22 mouse cellular contexts compared by ENCODE assay signal in genomic region chr4:118424541-118425160, GRCm38 (mm10). TPM values are rescaled to one million over a fixed set of nuclear protein-coding genes. Genes with fewer than 3 reads are reported as not detected.
DNase-seq lines count a peak whose midpoint lies in the region; ATAC-seq and TF ChIP-seq lines count a peak whose summit lies in the region.
"Had no signal": no experiment of that assay in that cellular context is flagged by ENCODE, and none has a peak within 500 bp of the region (broad histone marks: within the 10 kb centered on the region; RNA-seq: fewer than 3 reads in every experiment).

No protein-coding gene starts in this region.

- no peaks in the 10 kb centered on the region for H3K27me3 ChIP-seq in liver, postnatal 0 days (ENCODE audit: insufficient read depth, low read length)
- no peaks in the 10 kb centered on the region for H3K27me3 ChIP-seq in forebrain, embryonic 14.5 days (replicated peaks; ENCODE audit: control insufficient read depth, insufficient read depth, low read length)
- H3K27me3 ChIP-seq: forebrain, embryonic 13.5 days; hindbrain, embryonic 12.5 days had no signal

- H3K4me2 ChIP-seq in liver, postnatal 0 days (ENCODE audit: low read depth, low read length) = peak overlapping the region; percentile 44
- H3K4me2 ChIP-seq in forebrain, embryonic 14.5 days (ENCODE audit: low read length) = no peak overlapping the region
- H3K4me2 ChIP-seq: forebrain, embryonic 13.5 days; hindbrain, embryonic 12.5 days; lung, embryonic 14.5 days had no signal

- DNase-seq in spleen, adult 12 weeks (ENCODE audit: low spot score) = peak; percentile 23
- no peak for DNase-seq in spleen, adult 18-20 months
- DNase-seq in liver = peak; percentile 75
- DNase-seq in liver, postnatal 0 days = no peak
- DNase-seq in layer of hippocampus, adult 2 months (ENCODE audit: low spot score in 2 of 2) = no peak
- DNase-seq in kidney, postnatal 4 days = no peak
- no peak for DNase-seq in left cerebral cortex, postnatal 10 days (ENCODE audit: extremely low spot score in 1 of 2, low spot score in 2 of 2)
- no peak for DNase-seq in forebrain, embryonic 14.5 days (ENCODE audit: low spot score)
- DNase-seq: adrenal gland, adult 2 months; cerebellum, adult 11-12 months; cerebellum, postnatal 14 days; heart, postnatal 10 days; kidney, adult 18-20 months; lung, embryonic 14.5 days; retina, postnatal 1 day had no signal

- H3K9me3 ChIP-seq in liver, postnatal 0 days (ENCODE audit: low read length) = no peaks in the 10 kb centered on the region
- no peaks in the 10 kb centered on the region for H3K9me3 ChIP-seq in forebrain, embryonic 14.5 days (replicated peaks; ENCODE audit: control insufficient read depth, low read length)
- H3K9me3 ChIP-seq: forebrain, embryonic 13.5 days; heart, embryonic 10.5 days; hindbrain, embryonic 12.5 days; limb, embryonic 10.5 days had no signal

- H3K9ac ChIP-seq in liver, postnatal 0 days (replicated peaks) = no peak overlapping the region
- H3K9ac ChIP-seq in forebrain, embryonic 14.5 days (ENCODE audit: low read length) = no peak overlapping the region
- H3K9ac ChIP-seq: forebrain, embryonic 13.5 days; lung, embryonic 14.5 days had no signal

- peak; percentile 92 for TF ChIP-seq EP300 in liver, postnatal 0 days (IDR thresholded peaks at IDR 0.05; ENCODE audit: low read depth)

- H3K4me1 ChIP-seq in liver, postnatal 0 days (ENCODE audit: insufficient read depth) = peaks cover 46% of the 10 kb centered on the region
- H3K4me1 ChIP-seq in forebrain, embryonic 14.5 days (ENCODE audit: control insufficient read depth, insufficient read depth, low read length) = peaks cover 8% of the 10 kb centered on the region

- no peak overlapping the region for H3K4me3 ChIP-seq in liver, postnatal 0 days (ENCODE audit: low read depth, low read length)
- H3K4me3 ChIP-seq in layer of hippocampus, adult 2 months = no peak overlapping the region
- H3K4me3 ChIP-seq in forebrain, embryonic 14.5 days (ENCODE audit: low read depth, low read length) = no peak overlapping the region
- H3K4me3 ChIP-seq: forebrain, embryonic 13.5 days; heart, embryonic 10.5 days; hindbrain, embryonic 12.5 days; limb, embryonic 10.5 days had no signal

- no peak for TF ChIP-seq CTCF in liver, postnatal 0 days (IDR thresholded peaks at IDR 0.05; ENCODE audit: low read depth)
- TF ChIP-seq CTCF in layer of hippocampus, adult 2 months (conservative IDR thresholded peaks at IDR 0.05) = no peak

- WGBS in liver, postnatal 0 days (ENCODE audit: insufficient replicate concordance) = 38% methylated on average over 4 of the region's 4 CpGs
- 87% methylated on average over 4 of the region's 4 CpGs for WGBS in forebrain, embryonic 14.5 days

- intact Hi-C loops in left cerebral cortex, postnatal 10 days (cut with DNase I) = no loop called here

- ATAC-seq in liver, postnatal 0 days = no peak
- no peak for ATAC-seq in forebrain, embryonic 14.5 days
- ATAC-seq: forebrain, embryonic 13.5 days had no signal

- peaks cover 18% of the 10 kb centered on the region for H3K36me3 ChIP-seq in liver, postnatal 0 days (replicated peaks; ENCODE audit: insufficient read depth, low read length)
- H3K36me3 ChIP-seq in forebrain, embryonic 14.5 days (ENCODE audit: control insufficient read depth, insufficient read depth, low read length) = peaks cover 32% of the 10 kb centered on the region

- H3K27ac ChIP-seq in liver, postnatal 0 days (ENCODE audit: low read depth) = peak overlapping the region; percentile 73
- H3K27ac ChIP-seq in layer of hippocampus, adult 2 months = no peak overlapping the region
- no peak overlapping the region for H3K27ac ChIP-seq in forebrain, embryonic 14.5 days (ENCODE audit: low read depth, low read length)
- H3K27ac ChIP-seq: forebrain, embryonic 13.5 days; heart, embryonic 10.5 days; hindbrain, embryonic 12.5 days; kidney, postnatal 0 days; limb, embryonic 10.5 days; stomach, postnatal 0 days had no signal

RNA-seq across cellular contexts. Expression of gene Elovl1, which starts 3.2 kb away (rescaled TPM):
- 48.4 and 51.5 TPM in 2 replicates for polyA plus RNA-seq in liver, postnatal 0 days (2015; fragmentation: Nextera tagmentation; extraction: Ambion mirVana)
- 10 to 100 TPM; 20.8 to 22.9 TPM for total RNA-seq in layer of hippocampus, adult 2 months (2021)
- total RNA-seq in left cerebral cortex, postnatal 10 days (2021) = 10 to 100 TPM; 17.2 to 18.4 TPM
- polyA plus RNA-seq in forebrain, embryonic 14.5 days (2014; fragmentation: Nextera tagmentation; extraction: Ambion mirVana) = 26.1 and 28.9 TPM in 2 replicates

RNA-seq across cellular contexts. Expression of gene Cdc20, which starts 12.5 kb away (rescaled TPM):
- polyA plus RNA-seq in liver, postnatal 0 days (2015; fragmentation: Nextera tagmentation; extraction: Ambion mirVana) = 53.9 and 63.0 TPM in 2 replicates
- 1 to 10 TPM; 1.1 to 1.3 TPM for total RNA-seq in layer of hippocampus, adult 2 months (2021)
- 1 to 10 TPM; 3.3 to 3.9 TPM for total RNA-seq in left cerebral cortex, postnatal 10 days (2021)
- polyA plus RNA-seq in forebrain, embryonic 14.5 days (2014; fragmentation: Nextera tagmentation; extraction: Ambion mirVana) = 116 and 151 TPM in 2 replicates

RNA-seq across cellular contexts. Expression of gene Med8, which starts 15.5 kb away (rescaled TPM):
- 55.2 and 59.7 TPM in 2 replicates for polyA plus RNA-seq in liver, postnatal 0 days (2015; fragmentation: Nextera tagmentation; extraction: Ambion mirVana)
- total RNA-seq in layer of hippocampus, adult 2 months (2021) = 10 to 100 TPM; 56.4 to 56.6 TPM
- 10 to 100 TPM; 67.9 to 72.2 TPM for total RNA-seq in left cerebral cortex, postnatal 10 days (2021)
- polyA plus RNA-seq in forebrain, embryonic 14.5 days (2014; fragmentation: Nextera tagmentation; extraction: Ambion mirVana) = 119 TPM in 2 replicates

RNA-seq across cellular contexts. Expression of gene Szt2, which starts 15.6 kb away (rescaled TPM):
- 1.2 and 1.9 TPM in 2 replicates for polyA plus RNA-seq in liver, postnatal 0 days (2015; fragmentation: Nextera tagmentation; extraction: Ambion mirVana)
- 10 to 100 TPM; 41.7 to 46.9 TPM for total RNA-seq in layer of hippocampus, adult 2 months (2021)
- total RNA-seq in left cerebral cortex, postnatal 10 days (2021) = 10 to 100 TPM; 36.1 to 36.6 TPM
- polyA plus RNA-seq in forebrain, embryonic 14.5 days (2014; fragmentation: Nextera tagmentation; extraction: Ambion mirVana) = 8.0 and 10.0 TPM in 2 replicates

RNA-seq across cellular contexts. Expression of gene Mpl, which starts 32.7 kb away (rescaled TPM):
- polyA plus RNA-seq in liver, postnatal 0 days (2015; fragmentation: Nextera tagmentation; extraction: Ambion mirVana) = 9.0 and 9.3 TPM in 2 replicates
- total RNA-seq in layer of hippocampus, adult 2 months (2021) = under 1 TPM in 1 of 2 experiments, not detected in 1; 0.20 TPM
- under 1 TPM in 1 of 2 experiments, not detected in 1; 0.12 TPM for total RNA-seq in left cerebral cortex, postnatal 10 days (2021)
- polyA plus RNA-seq in forebrain, embryonic 14.5 days (2014; fragmentation: Nextera tagmentation; extraction: Ambion mirVana) = 0.18 and 0.22 TPM in 2 replicates
- total RNA-seq: gastrocnemius, adult 18-20 months had no signal
- polyA plus RNA-seq: adrenal gland, adult 2 months had no signal

Comparison
In these comparisons a context has a peak if more than half of its experiments do, and no peak if none do; other contexts are left out.
1. DNase-seq: peak in spleen, adult 12 weeks (single experiment) and liver (single experiment); none in spleen, adult 18-20 months (0 of 2), liver, postnatal 0 days (single experiment), layer of hippocampus, adult 2 months (0 of 2), kidney, postnatal 4 days (0 of 2), left cerebral cortex, postnatal 10 days (0 of 2) and forebrain, embryonic 14.5 days (single experiment).